Mouse (Mus musculus): Measurements from ENCODE around the gene Pole.

GRCm38 (mm10) chr5:110354716-110355115 lies 68.6 kb downstream of the Pole start:
- peak; percentile 60; the same call in 1 of the 2 replicates for TF ChIP-seq CTCF (IDR thresholded peaks at IDR 0.05; ENCODE audit: borderline replicate concordance, insufficient read depth, low read depth, low read length)
- no peak for TF ChIP-seq POLR2A (IDR thresholded peaks at IDR 0.05; ENCODE audit: borderline replicate concordance, insufficient read depth, low read length)

All from cerebellum, adult 2 months (tissue).